In genomic region chr19:6548431-6549410, GRCm38 (mm10) we compare ENCODE assay signal across 15 mouse cellular contexts. TPM values are rescaled to one million over a fixed set of nuclear protein-coding genes. Genes with fewer than 3 reads are reported as not detected.
DNase-seq lines count a peak whose midpoint lies in the region; ATAC-seq and TF ChIP-seq lines count a peak whose summit lies in the region.
"Had no signal": no experiment of that assay in that cellular context is flagged by ENCODE, and none has a peak within 500 bp of the region (broad histone marks: within the 10 kb centered on the region; RNA-seq: fewer than 3 reads in every experiment).

No protein-coding gene starts in this region.

- WGBS in intestine, embryonic 15.5 days = 66% methylated on average over 16 of the region's 16 CpGs
- WGBS in intestine, postnatal 0 days = 52% methylated on average over 16 of the region's 16 CpGs
- WGBS in kidney, adult 2 months = 46% methylated on average over 16 of the region's 16 CpGs
- WGBS in heart, embryonic 11.5 days (ENCODE audit: insufficient replicate concordance) = 64% methylated on average over 16 of the region's 16 CpGs

- no peak overlapping the region for H3K4me2 ChIP-seq in intestine, embryonic 15.5 days (replicated peaks)
- no peak overlapping the region for H3K4me2 ChIP-seq in intestine, postnatal 0 days (replicated peaks; ENCODE audit: low read depth)
- no peak overlapping the region for H3K4me2 ChIP-seq in heart, embryonic 11.5 days

- no peaks in the 10 kb centered on the region for H3K4me1 ChIP-seq in intestine, embryonic 15.5 days (replicated peaks)
- no peaks in the 10 kb centered on the region for H3K4me1 ChIP-seq in intestine, postnatal 0 days (replicated peaks; ENCODE audit: control insufficient read depth, insufficient read depth, low read length)
- peaks cover 46% of the 10 kb centered on the region for H3K4me1 ChIP-seq in kidney, adult 2 months (ENCODE audit: control insufficient read depth, insufficient read depth, low read length)
- no peaks in the 10 kb centered on the region for H3K4me1 ChIP-seq in heart, embryonic 11.5 days (ENCODE audit: control insufficient read depth, insufficient read depth, low read length)

- 0 out of 2 replicates have a peak, but pooled peaks have one; percentile 20 for ATAC-seq in intestine, embryonic 15.5 days
- ATAC-seq in intestine, postnatal 0 days = no peak
- ATAC-seq in heart, embryonic 11.5 days (replicated peaks; ENCODE audit: insufficient number of reproducible peaks, low FRiP score, low TSS enrichment) = no peak
- no peak for ATAC-seq in granulocyte monocyte progenitor cell, adult 5-6 weeks (replicated peaks; ENCODE audit: poor library complexity, severe bottlenecking)
- ATAC-seq: activated CD4-positive, CD25-positive, alpha-beta regulatory T cell, adult 4 months; intestine, embryonic 16.5 days had no signal

- no peak overlapping the region for H3K9ac ChIP-seq in intestine, embryonic 15.5 days
- no peak overlapping the region for H3K9ac ChIP-seq in intestine, postnatal 0 days (ENCODE audit: low read depth, low read length)
- H3K9ac ChIP-seq in heart, embryonic 11.5 days (ENCODE audit: low read depth, low read length) = no peak overlapping the region
- H3K9ac ChIP-seq: liver, embryonic 14.5 days had no signal

- no peaks in the 10 kb centered on the region for H3K9me3 ChIP-seq in intestine, embryonic 15.5 days
- no peaks in the 10 kb centered on the region for H3K9me3 ChIP-seq in intestine, postnatal 0 days (ENCODE audit: control insufficient read depth)
- no peaks in the 10 kb centered on the region for H3K9me3 ChIP-seq in heart, embryonic 11.5 days (replicated peaks; ENCODE audit: control insufficient read depth, low read length)

- H3K27me3 ChIP-seq in intestine, embryonic 15.5 days (replicated peaks) = no peaks in the 10 kb centered on the region
- H3K27me3 ChIP-seq in intestine, postnatal 0 days (replicated peaks; ENCODE audit: control insufficient read depth, insufficient read depth, low read length) = no peaks in the 10 kb centered on the region
- no peaks in the 10 kb centered on the region for H3K27me3 ChIP-seq in kidney, adult 2 months (replicated peaks; ENCODE audit: control insufficient read depth, insufficient read depth, low read length)
- 0 out of 2 replicates have a peak, but pooled peaks cover 2% of the 10 kb centered on the region for H3K27me3 ChIP-seq in heart, embryonic 11.5 days (ENCODE audit: control insufficient read depth, insufficient read depth, low read length)
- H3K27me3 ChIP-seq: CH12.LX had no signal

- no peak overlapping the region for H3K4me3 ChIP-seq in intestine, embryonic 15.5 days (replicated peaks)
- H3K4me3 ChIP-seq in intestine, postnatal 0 days (ENCODE audit: low read depth, low read length) = no peak overlapping the region
- no peak overlapping the region for H3K4me3 ChIP-seq in kidney, adult 2 months (ENCODE audit: insufficient read depth, low read depth, low read length)
- no peak overlapping the region for H3K4me3 ChIP-seq in heart, embryonic 11.5 days (ENCODE audit: low read depth, low read length)

- TF ChIP-seq CTCF in intestine, postnatal 0 days (IDR thresholded peaks at IDR 0.05; ENCODE audit: low read depth) = no peak
- no peak for TF ChIP-seq CTCF in kidney, adult 2 months (conservative IDR thresholded peaks at IDR 0.05; ENCODE audit: insufficient read depth, insufficient read length, low read depth, low read length)

- TF ChIP-seq POLR2A in kidney, adult 2 months (IDR thresholded peaks at IDR 0.05; ENCODE audit: low read depth, low read length) = peak; percentile 44

- H3K27ac ChIP-seq in intestine, embryonic 15.5 days = no peak overlapping the region
- no peak overlapping the region; the same call in 1 of the 2 replicates for H3K27ac ChIP-seq in intestine, postnatal 0 days (ENCODE audit: low read depth, low read length)
- H3K27ac ChIP-seq in kidney, adult 2 months (ENCODE audit: insufficient read depth, low read depth, low read length) = peak overlapping the region; percentile 94
- no peak overlapping the region for H3K27ac ChIP-seq in heart, embryonic 11.5 days (ENCODE audit: low read depth, low read length)
- H3K27ac ChIP-seq: liver, embryonic 14.5 days had no signal

- no peaks in the 10 kb centered on the region for H3K36me3 ChIP-seq in intestine, embryonic 15.5 days
- no peaks in the 10 kb centered on the region for H3K36me3 ChIP-seq in intestine, postnatal 0 days (ENCODE audit: control insufficient read depth, insufficient read depth)
- H3K36me3 ChIP-seq in kidney, adult 2 months (ENCODE audit: control insufficient read depth, insufficient read depth, low read length) = no peaks in the 10 kb centered on the region
- no peaks in the 10 kb centered on the region for H3K36me3 ChIP-seq in heart, embryonic 11.5 days (ENCODE audit: control insufficient read depth, insufficient read depth, low read length)

- DNase-seq in right cerebral cortex, postnatal 10 days (ENCODE audit: low spot score in 2 of 2) = peak; percentile 80 to 82
- DNase-seq in right cerebral cortex, postnatal 25 days = no peak
- DNase-seq in kidney, adult 2 months = peak; percentile 94
- DNase-seq in right cerebral cortex, postnatal 4 days = peak; percentile 71

RNA-seq across cellular contexts. Expression of gene Slc22a12, which starts 5.9 kb away (rescaled TPM):
- 0.13 TPM in 1 of 2 replicates, not detected in the other for polyA plus RNA-seq in intestine, embryonic 15.5 days (2015; fragmentation: Nextera tagmentation; extraction: Ambion mirVana)
- not detected in 2 replicates for polyA plus RNA-seq in intestine, postnatal 0 days (2015; fragmentation: Nextera tagmentation; extraction: Ambion mirVana)
- polyA plus RNA-seq in kidney, adult 2 months (2012; rRNA removed) = 1,526 and 1,915 TPM in 2 replicates
- polyA plus RNA-seq in heart, embryonic 11.5 days (2014; fragmentation: Nextera tagmentation; extraction: Ambion mirVana) = not detected in 2 replicates
- not detected in 2 replicates for total RNA-seq in granulocyte monocyte progenitor cell, adult 5-6 weeks (2014; fragmentation: Nextera tagmentation)
- not detected in 2 replicates for total RNA-seq in granulocyte monocyte progenitor cell, adult 5-6 weeks (2017)
- total RNA-seq: gastrocnemius, postnatal 4 days had no signal
- polyA plus RNA-seq: activated CD4-positive, CD25-positive, alpha-beta regulatory T cell, adult 4 months; embryonic facial prominence, embryonic 11.5 days; intestine, embryonic 16.5 days; liver, embryonic 14.5 days; stomach, embryonic 16.5 days had no signal

Comparison
In these comparisons a context has a peak if more than half of its experiments do, and no peak if none do; other contexts are left out.
1. RNA of gene Slc22a12, which starts 5.9 kb away (polyA plus RNA-seq): 1,526 to 1,915 TPM in kidney, adult 2 months; 0.13 TPM in intestine, embryonic 15.5 days, not detected in intestine, postnatal 0 days and not detected in heart, embryonic 11.5 days; every median in the first group is over 1,000 times any median in the second.